Mouse (Mus musculus) layer of hippocampus, adult 2 months (tissue): ENCODE measurements at regions not wholly inside any gene's neighbourhood (a gene's known extent, or its start where the extent isn't known, plus 50 kb on each side); places are given as distances from the start of the nearest gene placed in this dataset.
A peak's percentile ranks its signal among the peaks of the same experiment; 100 is the strongest.

ENCODE experiments used
- DNase-seq, 2 experiments: peaks; one replicate each; pipeline ENCODE4 v3.0.0; 2022; ENCODE audit warnings: low spot score in 2 of 2
- H3K27ac ChIP-seq: fragments of 200-600 bp; 2 replicates; pipeline ENCODE4 v1.8.1; 2022
- H3K4me3 ChIP-seq: fragments of 200-600 bp; 2 replicates; pipeline ENCODE4 v1.8.1; 2022; ENCODE audit warnings: mild to moderate bottlenecking
- CTCF ChIP-seq: fragments of 200-600 bp; conservative IDR thresholded peaks from 2 replicates; pipeline ENCODE4 v1.8.1; 2022; ENCODE audit warnings: antibody characterized with exemption, mild to moderate bottlenecking, moderate library complexity

GRCm38 (mm10) chr16:54120356-54120755 lies 1177.4 kb downstream of the Zpld1 start:
- Histone ChIP-seq H3K4me3 (no peak overlapping the region), H3K27ac (no peak overlapping the region)
- peak in 1 of 2 experiments; percentile 14 for DNase-seq

GRCm38 (mm10) chr16:54098696-54099095 lies 1199.1 kb downstream of the Zpld1 start:
- H3K27ac ChIP-seq = no peak overlapping the region
- no peak for TF ChIP-seq CTCF
- DNase-seq = no peak

More at GRCm38 (mm10) chr16:54120356-54120755, 1177.4 kb downstream of the Zpld1 start:
- no peak for TF ChIP-seq CTCF

GRCm38 (mm10) chr16:54092206-54092605 lies 1205.6 kb downstream of the Zpld1 start:
- no peak overlapping the region for H3K4me3 ChIP-seq
- TF ChIP-seq CTCF = no peak
- no peak for DNase-seq
- H3K27ac ChIP-seq = no peak overlapping the region

More at GRCm38 (mm10) chr16:54098696-54099095, 1199.1 kb downstream of the Zpld1 start:
- H3K4me3 ChIP-seq = no peak overlapping the region

GRCm38 (mm10) chr16:54091061-54091765 lies 1206.6 kb downstream of the Zpld1 start:
- no peak overlapping the region for H3K27ac ChIP-seq

GRCm38 (mm10) chr16:54080518-54080917 lies 1217.3 kb downstream of the Zpld1 start:
- DNase-seq = no peak
- Histone ChIP-seq H3K4me3 (no peak overlapping the region), H3K27ac (no peak overlapping the region)
- TF ChIP-seq CTCF = no peak

More at GRCm38 (mm10) chr16:54091061-54091765, 1206.6 kb downstream of the Zpld1 start:
- no peak for TF ChIP-seq CTCF
- no peak for DNase-seq
- no peak overlapping the region for H3K4me3 ChIP-seq

GRCm38 (mm10) chr16:54047836-54048235 lies 1250.0 kb downstream of the Zpld1 start:
- Histone ChIP-seq H3K4me3 (no peak overlapping the region), H3K27ac (no peak overlapping the region)
- TF ChIP-seq CTCF = no peak
- no peak for DNase-seq

- Histone ChIP-seq H3K27ac (no peak overlapping the region), H3K4me3 (no peak overlapping the region)
- TF ChIP-seq CTCF = no peak
- no peak for DNase-seq
Measured at GRCm38 (mm10) chr16:54041973-54042372, 1255.8 kb downstream of the Zpld1 start.

GRCm38 (mm10) chr16:54016319-54016718 lies 1281.5 kb downstream of the Zpld1 start:
- Histone ChIP-seq H3K27ac (no peak overlapping the region), H3K4me3 (no peak overlapping the region)
- no peak for DNase-seq
- TF ChIP-seq CTCF = no peak

GRCm38 (mm10) chr16:53973711-53974110 lies 1324.1 kb downstream of the Zpld1 start:
- DNase-seq = no peak
- no peak for TF ChIP-seq CTCF
- Histone ChIP-seq H3K27ac (no peak overlapping the region), H3K4me3 (no peak overlapping the region)

- no peak for DNase-seq
- no peak for TF ChIP-seq CTCF
- H3K27ac ChIP-seq = no peak overlapping the region
- H3K4me3 ChIP-seq = no peak overlapping the region
Measured at GRCm38 (mm10) chr16:53956646-53957045, 1341.1 kb downstream of the Zpld1 start.

- no peak overlapping the region for H3K27ac ChIP-seq
- TF ChIP-seq CTCF = no peak
- no peak for DNase-seq
- no peak overlapping the region for H3K4me3 ChIP-seq
Measured at GRCm38 (mm10) chr16:53945303-53945702, 1352.5 kb downstream of the Zpld1 start.

- H3K27ac ChIP-seq = no peak overlapping the region
- TF ChIP-seq CTCF = no peak
- no peak for DNase-seq
- no peak overlapping the region for H3K4me3 ChIP-seq
Measured at GRCm38 (mm10) chr16:53915794-53916193, 1382.0 kb downstream of the Zpld1 start.

GRCm38 (mm10) chr16:53907125-53907524 lies 1390.7 kb downstream of the Zpld1 start:
- Histone ChIP-seq H3K4me3 (no peak overlapping the region), H3K27ac (no peak overlapping the region)
- no peak for DNase-seq
- TF ChIP-seq CTCF = no peak

- H3K27ac ChIP-seq = no peak overlapping the region
- H3K4me3 ChIP-seq = no peak overlapping the region
- no peak for TF ChIP-seq CTCF
- no peak for DNase-seq
Measured at GRCm38 (mm10) chr16:53903795-53904194, 1394.0 kb downstream of the Zpld1 start.
